Mouse (Mus musculus) intestine, postnatal 0 days (tissue): Measurements from ENCODE around the gene Cd7. TPM values are rescaled to one million over a fixed set of nuclear protein-coding genes. Genes with fewer than 3 reads are reported as not detected.

Source experiments
- ATAC-seq: fragments of 200-750 bp; cut with Nextera tagmentation; 2 replicates; pipeline ENCODE4 v1.8.0; 2017; ENCODE audit warnings: mild to moderate bottlenecking, moderate TSS enrichment, moderate library complexity
- H3K27ac ChIP-seq: fragments of 300-500 bp; sonication (generic); 2 replicates; pipeline ENCODE4 v1.5.1; 2014; ENCODE audit warnings: mild to moderate bottlenecking, low read depth, low read length, moderate library complexity
- H3K27me3 ChIP-seq: fragments of 300-500 bp; sonication (generic); replicated peaks from 2 replicates; pipeline ENCODE4 v1.6.1; 2014; ENCODE audit warnings: low read length, mixed read lengths; ENCODE audit not compliant: control insufficient read depth, insufficient read depth
- H3K36me3 ChIP-seq: fragments of 300-500 bp; sonication (generic); 2 replicates; pipeline ENCODE4 v1.6.1; 2014; ENCODE audit warnings: mild to moderate bottlenecking, moderate library complexity; ENCODE audit not compliant: control insufficient read depth, insufficient read depth
- H3K4me1 ChIP-seq: fragments of 300-500 bp; sonication (generic); replicated peaks from 2 replicates; pipeline ENCODE4 v1.6.1; 2014; ENCODE audit warnings: antibody characterized with exemption, low read length, mixed read lengths; ENCODE audit not compliant: control insufficient read depth, insufficient read depth
- H3K4me2 ChIP-seq: fragments of 300-500 bp; sonication (generic); replicated peaks from 2 replicates; pipeline ENCODE4 v1.6.1; 2014; ENCODE audit warnings: low read depth, mild to moderate bottlenecking, moderate library complexity
- H3K4me3 ChIP-seq: fragments of 300-500 bp; sonication (generic); 2 replicates; pipeline ENCODE4 v1.5.1; 2014; ENCODE audit warnings: low read depth, low read length
- H3K9ac ChIP-seq: fragments of 300-500 bp; sonication (generic); 2 replicates; pipeline ENCODE4 v1.6.1; 2014; ENCODE audit warnings: mild to moderate bottlenecking, low read depth, low read length
- H3K9me3 ChIP-seq: fragments of 300-500 bp; sonication (generic); 2 replicates; pipeline ENCODE4 v1.6.1; 2016; ENCODE audit warnings: mixed run types; ENCODE audit not compliant: control insufficient read depth
- CTCF ChIP-seq: sonication (generic); IDR thresholded peaks from 2 replicates; pipeline ENCODE4 v1.5.1; 2016; ENCODE audit warnings: low read depth, mild to moderate bottlenecking, control low read depth, antibody characterized with exemption, moderate library complexity
- WGBS: fragments of 180-500 bp; shearing (Covaris S2); extraction: QIAGEN DNeasy Blood & Tissue Kit; methylation state at CpG from one replicate; pipeline ENCODE4 v1.1.7; 2014; 5-methylcytosine and 5-hydroxymethylcytosine counted together
- polyA plus RNA-seq: library from polyadenylated mRNA; unstranded; fragments of >200 nt; fragmentation: Nextera tagmentation; extraction: Ambion mirVana; gene quantifications from 2 replicates; pipeline ENCODE4 v1.2.1, GENCODE M21; 2015

The Cd7 gene
- polyA plus RNA-seq, 1 experiment from 2014 or later = 2.2 TPM

DNA sequence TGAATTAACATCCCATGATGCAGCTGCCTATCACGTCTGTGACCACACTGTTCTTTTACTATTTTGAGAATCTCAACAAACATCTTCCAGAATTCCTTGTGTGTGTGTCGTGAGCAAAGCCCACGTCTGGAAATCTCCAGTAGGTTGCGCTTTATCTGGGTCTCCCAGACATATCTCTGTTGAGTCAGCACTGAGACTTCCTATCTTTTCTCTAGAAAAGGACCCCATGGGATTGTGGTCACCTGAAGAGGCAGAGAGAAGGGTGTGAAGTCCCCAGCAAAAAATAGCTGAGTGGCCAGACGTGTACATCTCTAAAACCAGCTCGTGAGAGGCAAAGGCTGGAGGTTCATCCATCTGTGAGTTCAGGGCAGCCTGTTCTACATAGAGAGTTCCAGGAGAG is 15.1 kb downstream of the Cd7 start:
- Histone ChIP-seq H3K9me3 (no peaks in the 10 kb centered on the region), H3K4me1 (no peaks in the 10 kb centered on the region), H3K4me3 (no peak overlapping the region), H3K4me2 (no peak overlapping the region), H3K9ac (no peak overlapping the region), H3K36me3 (no peaks in the 10 kb centered on the region), H3K27me3 (no peaks in the 10 kb centered on the region), H3K27ac (no peak overlapping the region)
- no peak for ATAC-seq
- TF ChIP-seq CTCF = no peak
- WGBS = 62% methylated on average over 6 of the region's 6 CpGs

DNA sequence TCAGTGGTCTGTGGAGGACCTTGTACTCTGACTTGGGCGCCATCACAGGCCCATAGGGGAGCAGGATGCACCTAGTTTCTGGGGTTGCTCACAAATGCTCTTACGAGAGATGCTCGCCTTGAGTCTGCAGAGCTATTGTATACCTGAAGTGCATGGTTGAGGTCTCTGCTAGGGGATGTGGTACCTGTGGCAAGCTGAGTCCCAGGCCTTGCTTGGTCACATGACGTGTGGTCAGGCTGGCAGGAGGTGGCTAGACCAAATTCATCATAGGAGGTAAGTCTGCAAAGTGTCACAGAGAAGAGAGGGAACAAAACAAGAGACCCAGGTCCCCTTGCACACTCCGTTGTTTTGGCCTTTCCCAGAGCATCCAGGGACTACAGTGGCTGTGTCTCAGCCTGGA is 19.7 kb downstream of the Cd7 start:
- H3K4me1 ChIP-seq = 0 out of 2 replicates have a peak, but pooled peaks cover 4% of the 10 kb centered on the region
- H3K27me3 ChIP-seq = no peaks in the 10 kb centered on the region
- H3K4me3 ChIP-seq = no peak overlapping the region
- H3K27ac ChIP-seq = no peak overlapping the region
- ATAC-seq = no peak
- H3K9ac ChIP-seq = no peak overlapping the region
- no peak overlapping the region for H3K4me2 ChIP-seq
- no peaks in the 10 kb centered on the region for H3K36me3 ChIP-seq
- no peaks in the 10 kb centered on the region for H3K9me3 ChIP-seq
- TF ChIP-seq CTCF = no peak
- 91% methylated on average over 5 of the region's 5 CpGs for whole genome bisulfite sequencing

- H3K4me2 ChIP-seq = no peak overlapping the region
- WGBS = 49% methylated on average over 3 of the region's 3 CpGs
- no peak overlapping the region for H3K9ac ChIP-seq
- H3K27me3 ChIP-seq = no peaks in the 10 kb centered on the region
- H3K9me3 ChIP-seq = no peaks in the 10 kb centered on the region
- H3K4me1 ChIP-seq = 0 out of 2 replicates have a peak, but pooled peaks cover 4% of the 10 kb centered on the region
- ATAC-seq = peak; percentile 31; the same call in 1 of the 2 replicates
- H3K36me3 ChIP-seq = no peaks in the 10 kb centered on the region
- H3K4me3 ChIP-seq = no peak overlapping the region
- TF ChIP-seq CTCF = peak; percentile 92
- no peak overlapping the region for H3K27ac ChIP-seq
Measured at GRCm38 (mm10) chr11:121017703-121018102, 21.5 kb downstream of the Cd7 start.

- WGBS = 50% methylated on average over 6 of the region's 6 CpGs
- Histone ChIP-seq H3K4me3 (no peak overlapping the region), H3K9ac (no peak overlapping the region), H3K27ac (no peak overlapping the region), H3K36me3 (no peaks in the 10 kb centered on the region), H3K4me2 (peak overlapping the region; percentile 55; the same call in 1 of the 2 replicates), H3K27me3 (no peaks in the 10 kb centered on the region), H3K9me3 (no peaks in the 10 kb centered on the region), H3K4me1 (0 out of 2 replicates have a peak, but pooled peaks cover 4% of the 10 kb centered on the region)
- TF ChIP-seq CTCF = no peak
- ATAC-seq = no peak
Measured at GRCm38 (mm10) chr11:121015472-121015871, 23.7 kb downstream of the Cd7 start.

DNA sequence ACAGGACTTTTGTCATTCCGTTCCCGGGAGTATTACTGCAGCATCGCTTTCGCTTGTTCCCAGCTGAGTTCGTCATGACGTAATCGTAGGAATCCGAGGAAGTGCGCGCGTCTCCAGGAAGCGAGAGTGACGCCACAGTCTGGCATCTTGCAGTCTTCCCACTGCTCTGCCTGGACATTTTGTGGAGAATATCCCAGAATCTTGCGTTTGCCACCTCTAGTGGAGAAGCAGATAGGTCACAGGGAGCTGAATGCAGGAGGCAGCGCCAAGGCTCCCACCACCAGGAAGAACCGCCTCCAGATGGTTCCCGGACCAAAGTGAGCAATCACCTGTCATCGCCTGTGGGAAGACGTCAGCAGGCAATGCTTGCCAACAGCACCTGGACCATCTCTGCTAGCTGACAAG is 24.3 kb downstream of the Cd7 start:
- H3K36me3 ChIP-seq = no peaks in the 10 kb centered on the region
- H3K9me3 ChIP-seq = no peaks in the 10 kb centered on the region
- TF ChIP-seq CTCF = peak; percentile 46
- 0 out of 2 replicates have a peak, but pooled peaks cover 4% of the 10 kb centered on the region for H3K4me1 ChIP-seq
- peak; percentile 11; the same call in 1 of the 2 replicates for ATAC-seq
- no peaks in the 10 kb centered on the region for H3K27me3 ChIP-seq
- peak overlapping the region; percentile 14; the same call in 1 of the 2 replicates for H3K4me3 ChIP-seq
- no peak overlapping the region for H3K9ac ChIP-seq
- 34% methylated on average over 19 of the region's 19 CpGs for WGBS
- H3K4me2 ChIP-seq = peak overlapping the region; percentile 55
- H3K27ac ChIP-seq = no peak overlapping the region

DNA sequence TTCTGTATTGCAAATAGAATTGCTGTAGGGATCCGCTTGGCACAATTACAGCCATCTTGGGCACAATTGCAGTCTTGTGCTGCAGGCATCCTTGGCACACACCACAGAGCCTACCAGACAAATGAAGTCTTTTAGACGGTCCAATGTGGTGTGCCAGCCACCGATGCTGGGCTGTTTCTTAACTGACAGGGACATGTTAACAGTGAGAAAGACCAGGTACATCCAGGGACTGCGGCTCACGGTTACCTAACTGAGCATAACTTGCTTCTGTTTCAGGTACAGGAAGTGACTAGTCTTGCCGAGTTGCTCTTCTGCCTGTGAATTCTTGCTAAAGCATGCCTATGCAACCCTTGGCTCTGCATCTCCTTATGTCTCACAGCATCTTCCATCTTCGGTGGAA is 25.6 kb downstream of the Cd7 start:
- Histone ChIP-seq H3K9ac (no peak overlapping the region), H3K9me3 (no peaks in the 10 kb centered on the region), H3K27me3 (no peaks in the 10 kb centered on the region), H3K4me3 (no peak overlapping the region), H3K4me1 (0 out of 2 replicates have a peak, but pooled peaks cover 4% of the 10 kb centered on the region), H3K36me3 (no peaks in the 10 kb centered on the region), H3K27ac (no peak overlapping the region), H3K4me2 (no peak overlapping the region)
- no peak for ATAC-seq
- WGBS = 81% methylated on average over 7 of the region's 7 CpGs
- no peak for TF ChIP-seq CTCF
